Mouse (Mus musculus) intestine, embryonic 16.5 days (tissue): Measurements from ENCODE around the gene Ckap5. TPM values are rescaled to one million over a fixed set of nuclear protein-coding genes. Genes with fewer than 3 reads are reported as not detected.

ENCODE experiments used
- ATAC-seq: fragments of 200-750 bp; cut with Nextera tagmentation; 2 replicates; pipeline ENCODE4 v1.8.0; 2017; ENCODE audit warnings: moderate TSS enrichment, moderate library complexity
- H3K27ac ChIP-seq: fragments of 300-500 bp; sonication (generic); 2 replicates; pipeline ENCODE4 v1.5.1; 2014; ENCODE audit warnings: mild to moderate bottlenecking, low read length
- H3K27me3 ChIP-seq: fragments of 300-500 bp; sonication (generic); replicated peaks from 2 replicates; pipeline ENCODE4 v1.6.1; 2014; ENCODE audit warnings: low read length, control low read depth, mixed read lengths; ENCODE audit not compliant: control insufficient read depth, insufficient read depth
- H3K36me3 ChIP-seq: fragments of 300-500 bp; sonication (generic); 2 replicates; pipeline ENCODE4 v1.6.1; 2014; ENCODE audit warnings: low read length, control low read depth; ENCODE audit not compliant: control insufficient read depth, insufficient read depth
- H3K4me1 ChIP-seq: fragments of 300-500 bp; sonication (generic); 2 replicates; pipeline ENCODE4 v1.6.1; 2014; ENCODE audit warnings: low read length, control low read depth, mixed read lengths; ENCODE audit not compliant: control insufficient read depth, insufficient read depth
- H3K4me2 ChIP-seq: fragments of 300-500 bp; sonication (generic); 2 replicates; pipeline ENCODE4 v1.6.1; 2014; ENCODE audit warnings: low read depth, low read length, control low read depth
- H3K4me3 ChIP-seq: fragments of 300-500 bp; sonication (generic); 2 replicates; pipeline ENCODE4 v1.5.1; 2014; ENCODE audit warnings: mild to moderate bottlenecking, low read length
- H3K9ac ChIP-seq: fragments of 300-500 bp; sonication (generic); 2 replicates; pipeline ENCODE4 v1.6.1; 2014; ENCODE audit warnings: low read depth, low read length
- H3K9me3 ChIP-seq: fragments of 300-500 bp; sonication (generic); 2 replicates; pipeline ENCODE4 v1.6.1; 2016; ENCODE audit warnings: low read length, control low read depth; ENCODE audit not compliant: control insufficient read depth
- WGBS: fragments of 180-500 bp; shearing (Covaris S2); extraction: QIAGEN DNeasy Blood & Tissue Kit; methylation state at CpG from one replicate; pipeline ENCODE4 v1.1.7; 2014; 5-methylcytosine and 5-hydroxymethylcytosine counted together
- polyA plus RNA-seq: library from polyadenylated mRNA; unstranded; fragments of >200 nt; fragmentation: Nextera tagmentation; extraction: Ambion mirVana; gene quantifications from 2 replicates; pipeline ENCODE4 v1.2.1, GENCODE M21; 2015

Gene Ckap5
- polyA plus RNA-seq, 1 experiment from 2014 or later, result 48.2 TPM

DNA sequence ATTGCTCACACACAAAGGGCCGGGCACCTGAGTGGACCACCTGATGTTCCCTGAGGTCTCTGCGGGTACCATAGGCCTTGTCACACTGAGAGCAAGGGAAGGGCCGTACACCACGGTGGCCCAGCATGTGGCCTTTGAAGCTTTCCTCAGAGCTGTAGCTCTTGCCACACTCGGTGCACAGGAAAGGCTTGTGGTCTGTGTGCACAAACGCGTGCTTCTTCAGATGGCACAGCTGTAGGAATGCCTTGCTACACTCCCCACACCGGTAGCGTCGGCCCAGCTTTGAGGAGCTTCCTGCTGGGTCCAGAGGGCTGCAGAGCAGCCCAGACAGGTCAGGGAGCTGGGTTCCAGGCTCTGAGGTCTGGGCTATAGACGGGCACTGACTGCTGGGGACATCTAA lies 119.2 kb downstream of the Ckap5 start:
- Histone ChIP-seq H3K4me3 (no peak overlapping the region), H3K27ac (no peak overlapping the region), H3K4me1 (peaks cover 6% of the 10 kb centered on the region; the same call in 1 of the 2 replicates), H3K4me2 (no peak overlapping the region), H3K9me3 (no peaks in the 10 kb centered on the region), H3K9ac (no peak overlapping the region), H3K36me3 (peaks cover 26% of the 10 kb centered on the region), H3K27me3 (no peaks in the 10 kb centered on the region)
- 95% methylated on average over 11 of the region's 11 CpGs for WGBS
- no peak for ATAC-seq

DNA sequence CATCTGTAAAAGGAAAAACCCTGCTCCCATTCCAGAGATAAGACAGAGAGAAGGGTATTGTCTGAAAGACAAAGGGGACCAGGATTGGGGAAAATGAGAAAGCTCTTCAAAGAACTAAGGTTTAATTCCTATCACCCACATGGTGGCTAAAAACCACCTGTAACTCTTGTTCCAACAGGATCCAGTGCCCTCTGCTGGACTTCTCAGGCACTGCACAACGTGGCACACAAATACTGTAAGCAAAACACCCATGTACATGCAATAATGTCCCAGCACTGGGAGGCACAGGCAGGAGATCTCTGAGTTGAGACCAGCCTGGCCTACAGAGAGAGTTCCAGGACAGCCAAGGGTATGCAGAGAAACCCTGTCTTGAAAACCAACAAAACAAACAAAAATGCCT lies 120.2 kb downstream of the Ckap5 start:
- peaks cover 11% of the 10 kb centered on the region for H3K4me1 ChIP-seq
- H3K4me2 ChIP-seq, result no peak overlapping the region
- H3K36me3 ChIP-seq, result peaks cover 26% of the 10 kb centered on the region
- WGBS, result 24% methylated on average over 1 of the region's 1 CpGs
- no peak for ATAC-seq
- H3K27ac ChIP-seq, result no peak overlapping the region
- no peak overlapping the region for H3K4me3 ChIP-seq
- no peaks in the 10 kb centered on the region for H3K27me3 ChIP-seq
- H3K9ac ChIP-seq, result no peak overlapping the region
- no peaks in the 10 kb centered on the region for H3K9me3 ChIP-seq

DNA sequence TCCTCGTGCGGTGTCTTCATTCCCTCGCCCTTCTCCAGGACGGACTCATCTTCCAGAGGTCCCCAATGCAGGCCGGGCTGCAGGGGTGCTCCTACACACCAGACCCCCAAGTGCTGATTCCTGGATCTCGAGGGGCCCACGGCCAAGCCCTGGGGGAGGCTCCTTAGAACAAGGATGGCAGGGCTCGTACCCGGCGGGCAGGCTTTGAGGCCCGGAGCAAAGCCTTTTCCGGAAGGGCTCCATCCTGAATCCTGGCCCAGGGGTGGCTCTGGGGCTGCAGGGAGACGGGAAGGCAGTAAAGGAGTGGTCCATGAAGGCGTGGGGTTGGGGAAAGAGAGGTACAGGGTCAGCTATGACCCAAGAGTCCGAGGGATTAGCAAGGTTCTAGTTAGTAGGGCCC lies 122.6 kb downstream of the Ckap5 start:
- ATAC-seq, result peak; percentile 1

DNA sequence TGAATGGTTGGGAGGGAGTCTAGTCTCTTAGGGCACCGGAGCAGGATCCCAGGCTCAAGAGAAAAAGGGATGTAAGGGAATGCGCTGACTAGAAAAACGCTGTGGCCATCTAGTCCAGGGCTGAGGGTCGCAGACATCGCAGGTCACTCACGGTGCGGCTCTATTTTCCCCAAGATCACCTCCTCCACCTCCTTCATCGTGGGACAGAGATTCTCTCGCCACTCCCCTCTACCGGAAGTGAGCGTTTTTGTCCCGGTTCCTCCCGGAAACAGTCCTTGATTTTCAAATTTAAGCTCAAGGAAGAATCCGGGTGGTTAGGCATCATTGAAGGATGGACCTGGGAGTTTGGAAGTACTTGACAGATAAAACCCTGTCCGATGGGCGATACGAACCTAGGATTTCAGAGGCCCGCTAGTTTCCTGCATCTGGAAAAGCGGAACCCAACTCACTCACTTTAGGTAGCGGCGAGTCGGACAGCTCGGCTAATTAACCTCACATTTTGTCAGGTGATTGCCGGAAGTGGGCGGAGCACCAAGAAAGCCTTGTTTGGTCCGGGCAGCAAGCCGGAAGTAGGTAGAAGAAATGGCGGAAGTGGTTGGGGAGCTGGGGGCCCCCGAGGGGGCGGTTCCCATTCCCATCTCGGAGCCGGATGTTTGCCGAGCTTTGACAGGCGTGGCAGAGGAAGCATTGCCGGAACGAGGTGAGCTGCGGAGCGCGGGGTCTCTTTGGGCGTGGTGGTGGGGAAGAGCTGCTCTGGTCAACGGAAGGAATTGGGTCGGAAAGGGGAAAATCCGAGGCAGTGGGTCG lies 123.2 kb downstream of the Ckap5 start, which contains the start of the genes Zfp408 and Arhgap1:
TSS of gene Zfp408 (minus strand) at position 239 of the 807 bp plus-strand sequence.
TSS of gene Arhgap1 (plus strand) at position 308 of the 807 bp plus-strand sequence.
- Histone ChIP-seq H3K27ac (peak within 1 kb of the TSS; percentile 90), H3K9ac (peak within 1 kb of the TSS; percentile 88), H3K27me3 (no peaks in the 10 kb centered on the region), H3K4me3 (peak within 1 kb of the TSS; percentile 86), H3K4me2 (peak within 1 kb of the TSS; percentile 85), H3K9me3 (no peaks in the 10 kb centered on the region), H3K4me1 (peaks cover 23% of the 10 kb centered on the region), H3K36me3 (peaks cover 31% of the 10 kb centered on the region)
- ATAC-seq, result peak; percentile 93
- under 1% methylated on average over 44 of the region's 44 CpGs for WGBS

More for the DNA sequence above, 122.6 kb downstream of the Ckap5 start:
- no peaks in the 10 kb centered on the region for H3K27me3 ChIP-seq
- H3K9ac ChIP-seq, result peak overlapping the region; percentile 88
- peaks cover 26% of the 10 kb centered on the region for H3K36me3 ChIP-seq
- H3K4me1 ChIP-seq, result peaks cover 18% of the 10 kb centered on the region
- 2% methylated on average over 15 of the region's 15 CpGs for WGBS
- peak overlapping the region; percentile 81 for H3K27ac ChIP-seq
- H3K9me3 ChIP-seq, result no peaks in the 10 kb centered on the region
- H3K4me2 ChIP-seq, result peak overlapping the region; percentile 85
- peak overlapping the region; percentile 86 for H3K4me3 ChIP-seq

DNA sequence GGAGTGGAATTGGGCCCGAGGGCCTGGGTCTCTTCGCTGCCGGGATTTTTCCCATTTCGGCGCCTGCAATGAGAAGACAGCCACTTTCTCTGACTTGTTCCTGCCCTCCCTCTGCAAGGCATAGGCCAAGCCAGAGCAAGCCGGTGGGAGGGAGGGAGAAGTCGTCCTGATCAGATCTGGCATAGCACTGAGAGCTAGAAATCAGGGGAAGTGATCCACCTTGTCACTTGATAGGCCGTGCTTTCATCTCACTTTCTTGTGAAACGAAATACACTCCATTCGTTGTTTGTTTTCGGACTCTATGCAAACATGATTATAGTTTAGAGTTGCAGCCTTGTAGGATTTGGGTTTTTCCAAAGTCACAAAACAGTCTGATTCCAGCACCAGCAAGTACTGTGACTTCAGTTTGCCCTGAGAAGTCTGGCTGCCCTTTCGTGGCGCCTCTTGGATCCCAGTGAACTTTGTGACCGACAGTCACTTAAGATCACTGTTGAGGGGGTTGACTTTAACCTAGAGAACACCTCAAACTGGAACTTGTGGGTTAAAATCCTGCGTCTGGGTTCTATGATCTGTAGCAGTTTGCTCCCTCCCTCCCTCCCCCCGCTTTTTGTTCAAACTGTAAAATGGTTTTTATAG lies 123.9 kb downstream of the Ckap5 start:
- Histone ChIP-seq H3K9me3 (no peaks in the 10 kb centered on the region), H3K4me1 (peaks cover 29% of the 10 kb centered on the region), H3K4me3 (peak overlapping the region; percentile 86), H3K9ac (peak overlapping the region; percentile 85), H3K4me2 (peak overlapping the region; percentile 74), H3K27me3 (no peaks in the 10 kb centered on the region), H3K36me3 (peaks cover 31% of the 10 kb centered on the region), H3K27ac (peak overlapping the region; percentile 90)
- 8% methylated on average over 16 of the region's 16 CpGs for WGBS
- ATAC-seq, result peak; percentile 59

DNA sequence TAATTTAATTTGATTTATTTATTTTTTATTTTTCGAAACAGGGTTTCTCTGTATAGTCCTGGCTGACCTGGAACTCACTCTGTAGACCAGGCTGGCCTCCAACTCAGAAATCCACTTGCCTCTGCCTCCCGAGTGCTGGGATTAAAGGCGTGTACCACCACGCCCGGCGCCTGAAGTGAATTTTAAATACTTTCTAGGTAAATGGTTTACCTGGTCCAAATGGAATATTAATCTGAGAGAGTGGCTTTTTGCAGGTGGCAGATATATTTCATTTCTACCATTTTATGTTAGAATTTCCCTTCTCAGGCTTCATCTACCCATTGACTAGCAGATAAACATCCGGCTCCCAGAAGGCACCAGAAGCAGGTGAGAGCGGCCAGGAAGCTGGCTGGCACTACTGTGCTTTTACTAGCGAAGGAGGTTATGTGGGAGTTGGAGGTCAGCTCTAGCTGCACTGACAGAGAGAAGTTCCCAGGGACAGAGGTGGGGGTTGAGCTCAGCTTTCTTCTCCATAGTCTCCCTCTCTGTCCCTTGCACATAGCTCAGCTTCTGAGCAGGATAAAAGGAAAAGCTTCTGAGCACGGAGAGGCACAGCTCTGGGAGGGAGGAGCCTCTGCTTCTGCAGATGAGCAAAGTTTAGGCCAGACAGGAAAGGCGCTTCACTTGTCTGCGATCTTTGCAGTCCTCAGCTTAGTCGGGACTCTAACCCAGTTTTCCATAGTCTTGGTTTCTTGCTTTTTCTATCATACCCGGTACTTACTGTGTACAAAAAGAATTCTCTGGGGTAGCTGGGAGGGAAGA lies 125.1 kb downstream of the Ckap5 start:
- Histone ChIP-seq H3K4me2 (peak overlapping the region; percentile 40), H3K36me3 (peaks cover 31% of the 10 kb centered on the region), H3K9me3 (no peaks in the 10 kb centered on the region), H3K4me1 (peaks cover 35% of the 10 kb centered on the region), H3K27ac (no peak overlapping the region), H3K9ac (0 out of 2 replicates have a peak overlapping the region, but pooled peaks have one; percentile 38), H3K27me3 (no peaks in the 10 kb centered on the region), H3K4me3 (no peak overlapping the region)
- ATAC-seq, result no peak
- 82% methylated on average over 14 of the region's 14 CpGs for WGBS

DNA sequence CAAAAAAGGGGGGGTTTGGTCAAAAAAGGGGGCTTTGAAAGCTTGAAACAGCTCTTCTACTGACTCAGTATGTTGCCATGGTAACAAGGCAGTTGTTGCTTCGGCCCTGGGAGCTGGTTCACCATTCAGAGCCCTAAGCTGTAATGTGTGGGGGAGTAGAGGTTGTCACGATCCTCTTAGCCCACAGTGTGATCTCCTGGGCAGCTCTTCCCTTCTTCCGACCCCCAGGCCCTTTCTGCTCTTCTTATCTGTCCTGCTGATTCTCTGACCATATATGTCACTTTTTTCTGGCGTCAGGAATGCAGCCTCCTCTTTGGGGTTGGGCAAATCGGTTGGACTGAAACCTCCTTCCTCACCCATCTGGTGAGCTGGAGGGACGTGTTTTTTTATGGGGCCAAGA lies 126.3 kb downstream of the Ckap5 start:
- Histone ChIP-seq H3K9ac (no peak overlapping the region), H3K27ac (no peak overlapping the region), H3K4me1 (peaks cover 35% of the 10 kb centered on the region), H3K9me3 (no peaks in the 10 kb centered on the region), H3K4me2 (no peak overlapping the region), H3K4me3 (no peak overlapping the region), H3K27me3 (no peaks in the 10 kb centered on the region), H3K36me3 (peaks cover 24% of the 10 kb centered on the region)
- ATAC-seq, result no peak
- 51% methylated on average over 6 of the region's 6 CpGs for WGBS

DNA sequence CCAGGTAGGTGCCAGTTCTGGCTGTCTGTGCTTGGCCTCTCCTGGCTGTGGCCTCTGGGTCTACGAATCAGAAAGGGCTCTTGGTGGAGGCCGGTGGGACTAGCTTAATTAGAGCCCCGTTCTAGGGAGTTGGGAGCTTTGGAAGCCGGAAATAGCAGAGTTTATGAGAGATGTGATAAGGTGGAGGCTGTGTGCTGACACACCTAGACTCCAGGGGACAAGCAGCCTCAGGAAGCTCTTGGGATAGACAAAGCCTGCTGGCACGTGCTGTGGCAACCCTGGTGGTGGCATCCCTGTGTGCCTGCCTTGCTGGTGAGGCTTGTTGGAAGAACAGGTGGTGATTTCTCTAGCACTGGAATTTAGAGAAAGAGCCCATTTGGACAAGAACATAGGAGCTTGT lies 128.8 kb downstream of the Ckap5 start:
- H3K27me3 ChIP-seq, result no peaks in the 10 kb centered on the region
- peak; percentile 80 for ATAC-seq
- H3K4me1 ChIP-seq, result peaks cover 29% of the 10 kb centered on the region
- 0 out of 2 replicates have a peak overlapping the region, but pooled peaks have one; percentile 32 for H3K9ac ChIP-seq
- H3K27ac ChIP-seq, result peak overlapping the region; percentile 83
- 74% methylated on average over 5 of the region's 5 CpGs for WGBS
- no peaks in the 10 kb centered on the region for H3K9me3 ChIP-seq
- peaks cover 28% of the 10 kb centered on the region for H3K36me3 ChIP-seq
- no peak overlapping the region for H3K4me3 ChIP-seq
- peak overlapping the region; percentile 3; the same call in 1 of the 2 replicates for H3K4me2 ChIP-seq

DNA sequence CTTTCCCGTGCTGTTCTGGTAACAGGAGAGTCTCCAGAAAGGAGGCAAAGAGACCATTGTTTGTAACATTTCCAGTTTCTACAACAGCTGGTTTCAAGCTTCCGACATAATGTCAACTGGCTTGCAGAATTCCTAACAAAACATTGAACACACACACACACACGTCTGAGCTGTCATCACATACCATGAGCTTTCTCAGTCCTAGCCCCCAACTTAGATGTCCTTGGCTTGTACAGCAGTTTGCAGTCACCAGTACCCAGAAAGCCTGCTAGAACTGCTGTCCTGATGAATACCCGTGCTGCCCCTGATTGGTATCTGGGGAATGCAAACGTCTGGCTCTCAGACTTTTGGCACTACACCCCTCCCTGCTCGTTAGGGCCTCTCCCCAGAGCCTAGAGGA lies 129.3 kb downstream of the Ckap5 start:
- Histone ChIP-seq H3K27me3 (no peaks in the 10 kb centered on the region), H3K4me1 (peaks cover 29% of the 10 kb centered on the region), H3K36me3 (peaks cover 28% of the 10 kb centered on the region), H3K9ac (no peak overlapping the region), H3K4me2 (no peak overlapping the region), H3K4me3 (no peak overlapping the region), H3K27ac (peak overlapping the region; percentile 83), H3K9me3 (no peaks in the 10 kb centered on the region)
- ATAC-seq, result no peak
- 58% methylated on average over 6 of the region's 6 CpGs for WGBS
